Mouse (Mus musculus) small intestine, adult 2 months (tissue): Measurements from ENCODE around the gene Gm7879.

ENCODE experiments used
- CTCF ChIP-seq: fragments of 200-500 bp; IDR thresholded peaks from 2 replicates; pipeline ENCODE4 v1.5.1; 2012; ENCODE audit warnings: low read depth, mild to moderate bottlenecking, control low read depth, inconsistent platforms, low read length, moderate library complexity, mixed read lengths; ENCODE audit not compliant: insufficient replicate concordance, insufficient read length; ENCODE audit errors: extremely low read depth
- POLR2A ChIP-seq: fragments of 200-500 bp; IDR thresholded peaks from 2 replicates; pipeline ENCODE4 v1.6.1; 2012; ENCODE audit warnings: low read depth, mild to moderate bottlenecking, control low read depth, inconsistent platforms, low read length, moderate library complexity

GRCm38 (mm10) chr5:43961056-43961455 lies 48.1 kb downstream of the Gm7879 start:
- TF ChIP-seq CTCF (no peak), POLR2A (no peak)
